ENCODE assay signal across 22 mouse cellular contexts in the genomic region with DNA sequence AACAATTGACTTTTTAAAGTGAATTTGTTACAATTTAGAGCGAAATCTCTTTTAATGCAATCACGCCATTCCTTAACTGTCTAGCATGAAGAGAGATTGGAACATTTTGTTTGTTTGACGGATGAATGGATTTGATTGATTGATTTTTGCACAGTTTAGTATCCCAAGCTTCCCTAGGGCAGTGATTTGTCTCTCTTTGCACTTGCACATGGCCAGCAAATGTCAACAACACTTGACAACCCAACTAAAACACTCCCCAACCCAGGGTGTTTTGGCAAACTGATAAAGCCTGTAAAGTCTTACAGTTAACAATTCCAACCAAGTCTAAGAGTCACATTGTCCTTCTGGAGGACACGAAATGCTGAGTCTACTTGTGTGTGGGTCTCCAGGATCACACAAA. TPM values are rescaled to one million over a fixed set of nuclear protein-coding genes. Genes with fewer than 3 reads are reported as not detected.
DNase-seq lines count a peak whose midpoint lies in the region; ATAC-seq and TF ChIP-seq lines count a peak whose summit lies in the region.
"Had no signal": no experiment of that assay in that cellular context is flagged by ENCODE, and none has a peak within 500 bp of the region (broad histone marks: within the 10 kb centered on the region; RNA-seq: fewer than 3 reads in every experiment).

No protein-coding gene starts in this region.

- ATAC-seq in liver, embryonic 11.5 days (replicated peaks; ENCODE audit: low FRiP score): no peak
- peak; percentile 50; the same call in 1 of the 2 replicates for ATAC-seq in lung, embryonic 15.5 days (ENCODE audit: borderline replicate concordance, extremely low read depth, low FRiP score, low TSS enrichment)
- ATAC-seq: forebrain, embryonic 14.5 days had no signal

- 47% methylated on average over 4 of the region's 4 CpGs for WGBS in liver, adult 2 months
- 70% methylated on average over 4 of the region's 4 CpGs for WGBS in liver, embryonic 11.5 days
- 46% methylated on average over 4 of the region's 4 CpGs for WGBS in lung, embryonic 15.5 days

- H3K27ac ChIP-seq in liver, adult 2 months (replicated peaks; ENCODE audit: insufficient read depth, low read depth, low read length): no peak overlapping the region; the same call in 1 of the 2 replicates
- H3K27ac ChIP-seq in liver, embryonic 11.5 days (ENCODE audit: low read depth, low read length): no peak overlapping the region
- no peak overlapping the region for H3K27ac ChIP-seq in lung, embryonic 15.5 days
- H3K27ac ChIP-seq: embryonic facial prominence, embryonic 13.5 days; embryonic facial prominence, embryonic 15.5 days; forebrain, embryonic 10.5 days; forebrain, embryonic 12.5 days had no signal

- H3K27me3 ChIP-seq in liver, adult 2 months (ENCODE audit: control insufficient read depth, insufficient read depth, low read length): no peaks in the 10 kb centered on the region
- H3K27me3 ChIP-seq in liver, embryonic 11.5 days (replicated peaks; ENCODE audit: control insufficient read depth, insufficient read depth, low read length): no peaks in the 10 kb centered on the region
- H3K27me3 ChIP-seq in lung, embryonic 15.5 days: no peaks in the 10 kb centered on the region
- H3K27me3 ChIP-seq: embryonic facial prominence, embryonic 13.5 days; embryonic facial prominence, embryonic 15.5 days; forebrain, embryonic 12.5 days had no signal

- H3K4me3 ChIP-seq in liver, adult 2 months (ENCODE audit: insufficient read depth, low read depth, low read length): no peak overlapping the region
- H3K4me3 ChIP-seq in liver, embryonic 11.5 days (ENCODE audit: low read depth, low read length): no peak overlapping the region
- H3K4me3 ChIP-seq in lung, embryonic 15.5 days: no peak overlapping the region
- H3K4me3 ChIP-seq: embryonic facial prominence, embryonic 13.5 days; embryonic facial prominence, embryonic 15.5 days; erythroblast, embryonic 14.5 days; forebrain, embryonic 10.5 days; forebrain, embryonic 12.5 days had no signal

- H3K36me3 ChIP-seq in liver, adult 2 months (ENCODE audit: control insufficient read depth, insufficient read depth, low read length): no peaks in the 10 kb centered on the region; the same call in 1 of the 2 replicates
- no peaks in the 10 kb centered on the region for H3K36me3 ChIP-seq in liver, embryonic 11.5 days (ENCODE audit: control insufficient read depth, insufficient read depth, low read length)
- H3K36me3 ChIP-seq in lung, embryonic 15.5 days: no peaks in the 10 kb centered on the region
- H3K36me3 ChIP-seq: embryonic facial prominence, embryonic 13.5 days; embryonic facial prominence, embryonic 15.5 days; forebrain, embryonic 10.5 days; forebrain, embryonic 12.5 days had no signal

- H3K9ac ChIP-seq in liver, adult 2 months (ENCODE audit: low read depth, low read length): no peak overlapping the region
- H3K9ac ChIP-seq in liver, embryonic 11.5 days (ENCODE audit: low read depth, low read length): no peak overlapping the region
- no peak overlapping the region for H3K9ac ChIP-seq in lung, embryonic 15.5 days
- H3K9ac ChIP-seq: embryonic facial prominence, embryonic 13.5 days; embryonic facial prominence, embryonic 15.5 days; forebrain, embryonic 12.5 days had no signal

- DNase-seq in liver, adult 2 months (ENCODE audit: extremely low read depth, low read depth, low spot score): peak; percentile 52
- DNase-seq in liver, embryonic 11.5 days (ENCODE audit: low spot score): no peak
- no peak for DNase-seq in lung, adult 18-20 months
- peak; percentile 28 for DNase-seq in lung, postnatal 10 days
- DNase-seq in lung, postnatal 14 days: no peak
- DNase-seq: adrenal gland, adult 2 months; adrenal gland, postnatal 10 days; adrenal gland, postnatal 25 days; cerebellum, adult 11 months; cerebellum, adult 18-20 months; cerebellum, adult 8-10 months; cerebellum, adult 9-11 months; cerebellum, postnatal 14 days; cerebellum, postnatal 36 days; embryo, embryonic 11 days had no signal

- TF ChIP-seq POLR2A in liver, adult 2 months (IDR thresholded peaks at IDR 0.05; ENCODE audit: extremely low read depth, insufficient read depth, low read length): no peak

- H3K79me2 ChIP-seq in liver, adult 2 months (ENCODE audit: control insufficient read depth, insufficient read depth, low read length): peaks cover 3% of the 10 kb centered on the region; the same call in 1 of the 2 replicates

- TF ChIP-seq CTCF in liver, adult 2 months (IDR thresholded peaks at IDR 0.05; ENCODE audit: low read depth, low read length): no peak

- no peak overlapping the region for H3K4me2 ChIP-seq in liver, embryonic 11.5 days
- H3K4me2 ChIP-seq in lung, embryonic 15.5 days: no peak overlapping the region
- H3K4me2 ChIP-seq: embryonic facial prominence, embryonic 13.5 days; embryonic facial prominence, embryonic 15.5 days; forebrain, embryonic 12.5 days had no signal

- H3K9me3 ChIP-seq in liver, embryonic 11.5 days (ENCODE audit: control insufficient read depth, low read length): no peaks in the 10 kb centered on the region
- H3K9me3 ChIP-seq in lung, embryonic 15.5 days: no peaks in the 10 kb centered on the region
- H3K9me3 ChIP-seq: embryonic facial prominence, embryonic 13.5 days; embryonic facial prominence, embryonic 15.5 days; forebrain, embryonic 10.5 days; forebrain, embryonic 12.5 days had no signal

- H3K4me1 ChIP-seq in liver, adult 2 months (ENCODE audit: control insufficient read depth, insufficient read depth, low read length): peaks cover 14% of the 10 kb centered on the region; the same call in 1 of the 2 replicates
- no peaks in the 10 kb centered on the region for H3K4me1 ChIP-seq in liver, embryonic 11.5 days (replicated peaks; ENCODE audit: control insufficient read depth, insufficient read depth, low read length)
- H3K4me1 ChIP-seq in lung, embryonic 15.5 days: no peaks in the 10 kb centered on the region; the same call in 1 of the 2 replicates
- H3K4me1 ChIP-seq: forebrain, embryonic 12.5 days had no signal

RNA-seq across cellular contexts. Expression of gene Ice2, which starts 10.4 kb away (rescaled TPM):
- 12.3 and 13.0 TPM in 2 replicates for total RNA-seq in liver, adult 2 months (2014; rRNA removed)
- polyA plus RNA-seq in liver, adult 2 months (2012; rRNA removed): 1.7 and 2.0 TPM in 2 replicates
- 23.1 and 24.9 TPM in 2 replicates for polyA plus RNA-seq in liver, embryonic 11.5 days (2014; fragmentation: Nextera tagmentation; extraction: Ambion mirVana)
- polyA plus RNA-seq in lung, embryonic 15.5 days (2015; fragmentation: Nextera tagmentation; extraction: Ambion mirVana): 20.4 and 20.6 TPM in 2 replicates

Comparison
In these comparisons a context has a peak if more than half of its experiments do, and no peak if none do; other contexts are left out.
1. DNase-seq: peak in liver, adult 2 months (single experiment) and lung, postnatal 10 days (single experiment); none in liver, embryonic 11.5 days (single experiment), lung, adult 18-20 months (0 of 2) and lung, postnatal 14 days (single experiment).